8 mouse cellular contexts compared by ENCODE assay signal in genomic region chr5:50048960-50049359, GRCm38 (mm10). TPM values are rescaled to one million over a fixed set of nuclear protein-coding genes. Genes with fewer than 3 reads are reported as not detected.
DNase-seq lines count a peak whose midpoint lies in the region.

No protein-coding gene starts in this region.

- peak; percentile 16 to 39 for DNase-seq in cerebellum, adult 18-20 months
- DNase-seq in cerebellum, adult 8-10 months = no peak
- DNase-seq in adrenal gland, postnatal 25 days = peak; percentile 63
- DNase-seq in heart, postnatal 14 days = peak; percentile 58 to 62
- DNase-seq in lung, postnatal 25 days (ENCODE audit: low spot score) = peak; percentile 62
- no peak for DNase-seq in right cerebral cortex, postnatal 10 days (ENCODE audit: low spot score in 2 of 2)
- no peak for DNase-seq in thymus, postnatal 4 days
- DNase-seq in urinary bladder, postnatal 25 days (ENCODE audit: low spot score) = no peak

- intact Hi-C loops in heart, postnatal 14 days (cut with DNase I) = no loop called here

RNA-seq across cellular contexts. Expression of gene Adgra3, which starts 9.8 kb away (rescaled TPM):
- 51.8 and 58.4 TPM in 2 replicates for total RNA-seq in adrenal gland, postnatal 25 days (2021)
- total RNA-seq in heart, postnatal 14 days (2021) = 10 to 100 TPM; 22.3 to 24.3 TPM

Comparison
In these comparisons a context has a peak if more than half of its experiments do, and no peak if none do; other contexts are left out.
1. DNase-seq: peak in cerebellum, adult 18-20 months (2 of 2), adrenal gland, postnatal 25 days (single experiment), heart, postnatal 14 days (2 of 2) and lung, postnatal 25 days (single experiment); none in cerebellum, adult 8-10 months (single experiment), right cerebral cortex, postnatal 10 days (0 of 2), thymus, postnatal 4 days (single experiment) and urinary bladder, postnatal 25 days (single experiment).